Mouse (Mus musculus) bone marrow, adult 2 months (tissue): Measurements from ENCODE around the gene Lbp.

Source experiments
- CTCF ChIP-seq: fragments of 200-500 bp; IDR thresholded peaks from 2 replicates; pipeline ENCODE4 v1.5.1; 2011; ENCODE audit warnings: low read length, control low read depth; ENCODE audit not compliant: control insufficient read depth, insufficient read depth
- POLR2A ChIP-seq: fragments of 200-500 bp; IDR thresholded peaks from 2 replicates; pipeline ENCODE4 v1.6.1; 2011; ENCODE audit warnings: low read depth, mild to moderate bottlenecking, control low read depth, low read length, borderline replicate concordance; ENCODE audit not compliant: control insufficient read depth

GRCm38 (mm10) chr2:158346467-158346866, 40.2 kb downstream of the Lbp start:
- no peak for TF ChIP-seq POLR2A
- TF ChIP-seq CTCF, result no peak
